Mouse (Mus musculus): ENCODE results near the gene Prkd1. TPM values are rescaled to one million over a fixed set of nuclear protein-coding genes. Genes with fewer than 3 reads are reported as not detected.
"Not testable (repeated sequence)": the region's sequence is repeated elsewhere in the genome, so short reads cannot be mapped to it uniquely, and the experiment has no call there.

The Prkd1 gene
- total RNA-seq, 1 experiment: 3.0 TPM

GRCm38 (mm10) chr12:50642671-50643070 lies 6.2 kb downstream of the Prkd1 start:
- Histone ChIP-seq H3K36me3 (ENCODE audit: control insufficient read depth, insufficient read depth, low read length, poor library complexity, severe bottlenecking) (no peaks in the 10 kb centered on the region), H3K4me1 (ENCODE audit: control insufficient read depth in 2 of 2, insufficient read depth in 2 of 2, low read length in 2 of 2, poor library complexity in 1 of 2) (no peaks in the 10 kb centered on the region), H3K27ac (ENCODE audit: insufficient read depth, low read depth, low read length, poor library complexity, severe bottlenecking) (no peak overlapping the region), H3K9ac (ENCODE audit: insufficient read depth, low read depth, low read length, poor library complexity, severe bottlenecking) (no peak overlapping the region), H3K4me3 (ENCODE audit: insufficient read depth in 1 of 2, low read depth in 1 of 2, low read length in 2 of 2, poor library complexity in 1 of 2, severe bottlenecking in 1 of 2) (no peak overlapping the region), H3K9me3 (ENCODE audit: control insufficient read depth, insufficient read depth, low read depth, low read length) (no peaks in the 10 kb centered on the region)
- in situ Hi-C loops (cut with MboI; ENCODE audit: low sequenced_read_pairs in 2 of 2, unreplicated experiment in 2 of 2): no loop called here
- no peak for DNase-seq (ENCODE audit: low read depth, low spot score)
- TF ChIP-seq HCFC1 (IDR thresholded peaks at IDR 0.05; ENCODE audit: borderline replicate concordance, insufficient read depth, low read length): no peak

- H3K27ac ChIP-seq (ENCODE audit: insufficient read depth, low read depth, low read length, poor library complexity, severe bottlenecking): no peak overlapping the region
- in situ Hi-C loops (cut with MboI; ENCODE audit: low sequenced_read_pairs in 2 of 2, unreplicated experiment in 2 of 2): no loop called here
- TF ChIP-seq ZNF384 (IDR thresholded peaks at IDR 0.05; ENCODE audit: low read depth, low read length): no peak
- TF ChIP-seq MAFK (IDR thresholded peaks at IDR 0.05; ENCODE audit: insufficient read depth, low read depth, low read length): no peak
- no peak for TF ChIP-seq CHD2 (IDR thresholded peaks at IDR 0.05; ENCODE audit: low read depth, low read length)
- TF ChIP-seq ZC3H11A (IDR thresholded peaks at IDR 0.05; ENCODE audit: borderline replicate concordance, low read depth, low read length): no peak
- TF ChIP-seq HCFC1 (IDR thresholded peaks at IDR 0.05; ENCODE audit: borderline replicate concordance, insufficient read depth, low read length): no peak
- H3K4me1 ChIP-seq (ENCODE audit: control insufficient read depth in 2 of 2, insufficient read depth in 2 of 2, low read length in 2 of 2, poor library complexity in 1 of 2): no peaks in the 10 kb centered on the region
- no peak overlapping the region for H3K9ac ChIP-seq (ENCODE audit: insufficient read depth, low read depth, low read length, poor library complexity, severe bottlenecking)
- no peak overlapping the region for H3K4me3 ChIP-seq (ENCODE audit: insufficient read depth in 1 of 2, low read depth in 1 of 2, low read length in 2 of 2, poor library complexity in 1 of 2, severe bottlenecking in 1 of 2)
- DNase-seq (ENCODE audit: low read depth, low spot score): no peak
- H3K9me3 ChIP-seq (ENCODE audit: control insufficient read depth, insufficient read depth, low read depth, low read length): no peaks in the 10 kb centered on the region
- H3K36me3 ChIP-seq (ENCODE audit: control insufficient read depth, insufficient read depth, low read length, poor library complexity, severe bottlenecking): no peaks in the 10 kb centered on the region
These were observed 8.7 kb downstream of the Prkd1 start for GRCm38 (mm10) chr12:50640171-50640570.

GRCm38 (mm10) chr12:50634436-50634835 lies 14.5 kb downstream of the Prkd1 start:
- no peaks in the 10 kb centered on the region for H3K4me1 ChIP-seq (ENCODE audit: control insufficient read depth in 2 of 2, insufficient read depth in 2 of 2, low read length in 2 of 2, poor library complexity in 1 of 2)
- H3K9me3 ChIP-seq (ENCODE audit: control insufficient read depth, insufficient read depth, low read depth, low read length): no peaks in the 10 kb centered on the region
- H3K4me3 ChIP-seq (ENCODE audit: insufficient read depth in 1 of 2, low read depth in 1 of 2, low read length in 2 of 2, poor library complexity in 1 of 2, severe bottlenecking in 1 of 2): no peak overlapping the region
- H3K36me3 ChIP-seq (ENCODE audit: control insufficient read depth, insufficient read depth, low read length, poor library complexity, severe bottlenecking): no peaks in the 10 kb centered on the region
- DNase-seq (ENCODE audit: low read depth, low spot score): no peak
- no peak for TF ChIP-seq HCFC1 (IDR thresholded peaks at IDR 0.05; ENCODE audit: borderline replicate concordance, insufficient read depth, low read length)
- in situ Hi-C loops (cut with MboI; ENCODE audit: low sequenced_read_pairs in 2 of 2, unreplicated experiment in 2 of 2): no loop called here
- H3K9ac ChIP-seq (ENCODE audit: insufficient read depth, low read depth, low read length, poor library complexity, severe bottlenecking): no peak overlapping the region
- H3K27ac ChIP-seq (ENCODE audit: insufficient read depth, low read depth, low read length, poor library complexity, severe bottlenecking): no peak overlapping the region

- H3K36me3 ChIP-seq (ENCODE audit: control insufficient read depth, insufficient read depth, low read length, poor library complexity, severe bottlenecking); H3K4me1 ChIP-seq (ENCODE audit: control insufficient read depth in 2 of 2, insufficient read depth in 2 of 2, low read length in 2 of 2, poor library complexity in 1 of 2); H3K9me3 ChIP-seq (ENCODE audit: control insufficient read depth, insufficient read depth, low read depth, low read length); H3K27ac ChIP-seq (ENCODE audit: insufficient read depth, low read depth, low read length, poor library complexity, severe bottlenecking); H3K4me3 ChIP-seq (ENCODE audit: insufficient read depth in 1 of 2, low read depth in 1 of 2, low read length in 2 of 2, poor library complexity in 1 of 2, severe bottlenecking in 1 of 2); H3K9ac ChIP-seq (ENCODE audit: insufficient read depth, low read depth, low read length, poor library complexity, severe bottlenecking); in situ Hi-C loops (cut with MboI; ENCODE audit: low sequenced_read_pairs in 2 of 2, unreplicated experiment in 2 of 2); DNase-seq (ENCODE audit: low read depth, low spot score): not testable (repeated sequence)
These were observed 22.8 kb downstream of the Prkd1 start for GRCm38 (mm10) chr12:50626100-50626499.

GRCm38 (mm10) chr12:50624175-50624574 lies 24.7 kb downstream of the Prkd1 start:
- no peak for TF ChIP-seq ZNF384 (IDR thresholded peaks at IDR 0.05; ENCODE audit: low read depth, low read length)
- TF ChIP-seq HCFC1 (IDR thresholded peaks at IDR 0.05; ENCODE audit: borderline replicate concordance, insufficient read depth, low read length): no peak
- TF ChIP-seq CHD2 (IDR thresholded peaks at IDR 0.05; ENCODE audit: low read depth, low read length): no peak
- no peak for TF ChIP-seq MAFK (IDR thresholded peaks at IDR 0.05; ENCODE audit: insufficient read depth, low read depth, low read length)
- no peak for TF ChIP-seq ZC3H11A (IDR thresholded peaks at IDR 0.05; ENCODE audit: borderline replicate concordance, low read depth, low read length)
- in situ Hi-C loops (cut with MboI; ENCODE audit: low sequenced_read_pairs in 2 of 2, unreplicated experiment in 2 of 2): no loop called here
- Histone ChIP-seq H3K4me1 (ENCODE audit: control insufficient read depth in 2 of 2, insufficient read depth in 2 of 2, low read length in 2 of 2, poor library complexity in 1 of 2) (no peaks in the 10 kb centered on the region), H3K36me3 (ENCODE audit: control insufficient read depth, insufficient read depth, low read length, poor library complexity, severe bottlenecking) (no peaks in the 10 kb centered on the region), H3K27ac (ENCODE audit: insufficient read depth, low read depth, low read length, poor library complexity, severe bottlenecking) (no peak overlapping the region), H3K9me3 (ENCODE audit: control insufficient read depth, insufficient read depth, low read depth, low read length) (no peaks in the 10 kb centered on the region), H3K4me3 (ENCODE audit: insufficient read depth in 1 of 2, low read depth in 1 of 2, low read length in 2 of 2, poor library complexity in 1 of 2, severe bottlenecking in 1 of 2) (no peak overlapping the region), H3K9ac (ENCODE audit: insufficient read depth, low read depth, low read length, poor library complexity, severe bottlenecking) (no peak overlapping the region)
- no peak for DNase-seq (ENCODE audit: low read depth, low spot score)
